Mouse (Mus musculus) forebrain, embryonic 12.5 days (tissue): ENCODE measurements around the gene Tmcc2. TPM values are rescaled to one million over a fixed set of nuclear protein-coding genes. Genes with fewer than 3 reads are reported as not detected.
"Not testable (repeated sequence)": the region's sequence is repeated elsewhere in the genome, so short reads cannot be mapped to it uniquely, and the experiment has no call there.

Source experiments
- ATAC-seq: fragments of 200-750 bp; cut with Nextera tagmentation; 2 replicates; pipeline ENCODE4 v1.8.0; 2017; ENCODE audit warnings: moderate TSS enrichment; ENCODE audit not compliant: low FRiP score
- H3K27ac ChIP-seq: fragments of 300-500 bp; sonication (generic); 2 replicates; pipeline ENCODE4 v1.5.1; 2016; ENCODE audit warnings: mild to moderate bottlenecking
- H3K27me3 ChIP-seq: fragments of 300-500 bp; sonication (generic); 2 replicates; pipeline ENCODE4 v1.6.1; 2016; ENCODE audit warnings: mild to moderate bottlenecking
- H3K36me3 ChIP-seq: fragments of 300-500 bp; sonication (generic); replicated peaks from 2 replicates; pipeline ENCODE4 v1.6.1; 2016; ENCODE audit warnings: mild to moderate bottlenecking
- H3K4me1 ChIP-seq: fragments of 300-500 bp; sonication (generic); 2 replicates; pipeline ENCODE4 v1.6.1; 2016
- H3K4me2 ChIP-seq: fragments of 300-500 bp; sonication (generic); 2 replicates; pipeline ENCODE4 v1.6.1; 2016; ENCODE audit warnings: mild to moderate bottlenecking, moderate library complexity
- H3K4me3 ChIP-seq: fragments of 300-500 bp; sonication (generic); replicated peaks from 2 replicates; pipeline ENCODE4 v1.5.1; 2016; ENCODE audit warnings: mild to moderate bottlenecking
- H3K9ac ChIP-seq: fragments of 300-500 bp; sonication (generic); 2 replicates; pipeline ENCODE4 v1.6.1; 2016; ENCODE audit warnings: mild to moderate bottlenecking
- H3K9me3 ChIP-seq: fragments of 300-500 bp; sonication (generic); 2 replicates; pipeline ENCODE4 v1.6.1; 2016
- WGBS: fragments of 180-500 bp; shearing (Covaris S2); methylation state at CpG from one replicate; pipeline ENCODE4 v1.1.7; 2016; 5-methylcytosine and 5-hydroxymethylcytosine counted together
- polyA plus RNA-seq: library from polyadenylated mRNA; unstranded; fragments of >200 nt; fragmentation: Nextera tagmentation; extraction: Ambion mirVana; gene quantifications from 2 replicates; pipeline ENCODE4 v1.2.1, GENCODE M21; 2016

Tmcc2 gene
- polyA plus RNA-seq, 1 experiment from 2014 or later = 26.9 TPM

DNA sequence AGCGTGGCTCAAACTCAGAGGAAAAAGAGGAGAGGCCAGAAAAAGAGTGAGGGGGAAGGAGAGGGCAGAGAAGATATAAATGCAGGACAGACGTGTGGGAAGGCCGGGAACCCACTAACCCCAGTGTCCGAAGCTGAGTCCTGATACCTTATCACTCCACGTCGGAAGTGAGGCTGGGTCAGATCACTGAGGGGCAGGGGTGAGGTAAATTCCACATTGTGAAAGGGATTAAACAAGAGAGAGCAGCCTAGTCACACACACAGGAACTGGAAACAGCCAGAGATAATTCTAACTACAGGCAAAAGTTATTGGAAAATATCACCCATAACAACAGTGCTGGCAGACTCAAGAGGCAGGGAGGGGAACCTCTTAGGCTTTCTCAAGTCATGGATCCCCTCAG is 29.1 kb downstream of the Tmcc2 start:
- Histone ChIP-seq H3K4me3 (no peak overlapping the region), H3K27ac (no peak overlapping the region), H3K36me3 (peaks cover 70% of the 10 kb centered on the region), H3K4me1 (peaks cover 17% of the 10 kb centered on the region), H3K9me3 (no peaks in the 10 kb centered on the region), H3K9ac (no peak overlapping the region), H3K4me2 (no peak overlapping the region), H3K27me3 (no peaks in the 10 kb centered on the region)
- 89% methylated on average over 5 of the region's 6 CpGs for WGBS
- ATAC-seq = no peak

DNA sequence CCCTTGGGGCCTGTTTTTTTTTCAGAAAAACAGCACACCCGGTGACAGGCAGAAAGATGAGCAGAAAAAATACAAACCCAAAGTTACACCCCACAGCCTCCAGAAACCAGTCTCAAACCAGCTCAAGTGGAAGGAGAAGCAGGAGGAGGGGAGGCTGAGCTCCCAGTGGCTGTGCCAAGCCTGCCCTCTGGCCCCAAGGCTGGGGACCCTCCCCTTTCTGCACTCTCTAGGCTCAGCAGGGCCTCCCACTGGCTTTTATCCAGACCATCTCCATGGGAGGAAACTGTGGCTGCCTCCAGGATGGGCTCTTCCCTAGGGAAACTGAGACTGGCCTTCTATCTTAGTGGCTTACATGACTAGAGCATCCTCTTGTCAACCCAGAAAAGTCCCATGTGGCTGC is 34.2 kb downstream of the Tmcc2 start:
- Histone ChIP-seq H3K36me3 (peaks cover 56% of the 10 kb centered on the region), H3K9me3 (no peaks in the 10 kb centered on the region), H3K4me3 (no peak overlapping the region), H3K4me1 (peaks cover 19% of the 10 kb centered on the region), H3K4me2 (no peak overlapping the region), H3K27ac (no peak overlapping the region), H3K9ac (no peak overlapping the region), H3K27me3 (no peaks in the 10 kb centered on the region)
- no peak for ATAC-seq
- 71% methylated on average over 1 of the region's 1 CpGs for WGBS

DNA sequence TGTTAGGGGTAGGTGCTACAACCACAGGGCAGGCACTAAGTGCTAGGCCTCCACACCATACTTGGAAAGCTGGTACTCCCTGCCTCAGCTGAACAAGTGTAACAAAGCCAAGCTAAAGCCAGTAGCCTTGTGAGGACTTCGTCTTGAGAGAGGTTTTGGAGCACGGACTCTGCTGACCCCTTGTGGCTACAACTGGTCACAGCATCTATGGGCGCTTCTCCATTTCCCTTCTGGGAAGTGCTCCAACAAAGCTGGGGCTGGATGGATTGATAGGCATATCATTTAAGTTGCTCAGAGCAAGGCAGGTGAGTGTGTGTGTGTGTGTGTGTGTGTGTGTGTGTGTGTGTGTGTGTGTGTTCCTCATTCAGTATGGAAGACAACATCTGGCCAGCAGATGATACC is 35.2 kb downstream of the Tmcc2 start:
- H3K27me3 ChIP-seq = no peaks in the 10 kb centered on the region
- H3K4me3 ChIP-seq = no peak overlapping the region
- no peak overlapping the region for H3K4me2 ChIP-seq
- H3K9me3 ChIP-seq = 0 out of 2 replicates have a peak, but pooled peaks cover 3% of the 10 kb centered on the region
- ATAC-seq = peak; percentile 73
- peaks cover 19% of the 10 kb centered on the region for H3K4me1 ChIP-seq
- H3K27ac ChIP-seq = peak overlapping the region; percentile 59; the same call in 1 of the 2 replicates
- peaks cover 48% of the 10 kb centered on the region for H3K36me3 ChIP-seq
- WGBS = 0% methylated on average over 3 of the region's 3 CpGs
- 0 out of 2 replicates have a peak overlapping the region, but pooled peaks have one; percentile 17 for H3K9ac ChIP-seq

DNA sequence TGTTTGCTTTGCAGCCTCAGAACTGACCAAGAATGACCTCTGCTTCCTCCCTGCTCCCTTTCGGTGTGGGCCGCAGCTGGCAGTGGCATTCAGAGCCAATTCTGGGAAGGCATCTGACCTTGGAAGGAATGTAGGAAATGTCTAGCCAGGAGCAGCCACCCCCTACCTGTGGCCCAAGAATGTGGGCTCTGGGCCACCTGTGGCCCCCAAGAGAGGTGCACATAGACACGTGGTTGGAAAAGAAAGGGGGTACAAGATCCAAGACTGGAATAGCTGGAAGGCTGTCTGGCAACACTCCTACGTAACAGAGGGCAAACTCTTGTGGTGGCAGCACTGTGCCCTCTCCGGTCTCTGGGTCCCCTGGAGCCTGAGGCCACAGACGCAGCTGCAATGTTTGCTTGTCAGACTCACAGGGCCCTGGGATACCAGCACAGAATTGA is 35.9 kb downstream of the Tmcc2 start:
- Histone ChIP-seq H3K9ac (peak overlapping the region; percentile 49), H3K4me3 (no peak overlapping the region), H3K27me3 (no peaks in the 10 kb centered on the region), H3K9me3 (0 out of 2 replicates have a peak, but pooled peaks cover 4% of the 10 kb centered on the region), H3K27ac (peak overlapping the region; percentile 59; the same call in 1 of the 2 replicates), H3K36me3 (peaks cover 41% of the 10 kb centered on the region), H3K4me1 (peaks cover 19% of the 10 kb centered on the region), H3K4me2 (no peak overlapping the region)
- ATAC-seq = peak; percentile 27; the same call in 1 of the 2 replicates
- WGBS = 47% methylated on average over 6 of the region's 6 CpGs

DNA sequence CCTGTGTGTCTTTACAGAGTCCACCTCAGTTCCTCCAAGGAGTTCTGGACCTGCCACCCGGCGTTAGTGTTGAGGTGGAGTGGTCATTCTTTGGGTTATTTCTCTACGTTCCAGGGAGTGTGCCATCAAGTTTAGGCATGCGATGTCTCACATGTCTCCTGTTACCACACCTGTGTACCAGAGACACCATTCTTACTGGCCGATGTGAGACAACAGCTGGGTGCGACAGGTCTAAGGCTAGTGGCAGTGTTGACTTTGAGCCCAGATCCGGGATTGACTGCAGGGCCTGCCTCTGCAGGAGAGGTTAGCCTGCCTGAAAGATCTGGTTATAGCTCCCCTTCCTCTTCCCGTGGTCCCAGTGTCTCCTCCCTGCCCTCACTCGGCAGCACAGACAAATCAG is 36.8 kb downstream of the Tmcc2 start:
- Histone ChIP-seq H3K9ac (no peak overlapping the region), H3K4me1 (peaks cover 19% of the 10 kb centered on the region), H3K4me2 (no peak overlapping the region), H3K36me3 (peaks cover 32% of the 10 kb centered on the region), H3K4me3 (no peak overlapping the region), H3K27me3 (no peaks in the 10 kb centered on the region), H3K9me3 (0 out of 2 replicates have a peak, but pooled peaks cover 4% of the 10 kb centered on the region), H3K27ac (no peak overlapping the region)
- 79% methylated on average over 9 of the region's 9 CpGs for WGBS
- ATAC-seq = no peak

DNA sequence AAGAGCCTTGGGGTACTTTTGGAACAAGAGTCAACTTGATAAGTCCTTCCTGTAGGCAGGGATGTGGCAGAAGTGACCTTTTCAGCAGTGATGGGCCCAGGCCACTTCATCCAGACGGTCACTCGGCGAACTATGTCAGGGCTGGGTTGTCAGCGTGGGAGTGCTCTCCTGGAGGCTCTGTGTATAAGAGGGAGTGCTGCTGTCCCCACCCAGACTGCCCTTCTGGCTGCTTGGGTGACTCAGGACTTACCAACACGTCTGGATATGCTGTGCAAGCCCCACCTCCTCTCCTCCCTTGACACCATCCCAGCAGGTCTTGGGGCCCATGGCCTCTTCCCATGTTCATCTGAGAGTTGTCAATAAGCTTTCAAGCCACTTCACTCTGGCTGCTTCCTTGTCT is 37.7 kb downstream of the Tmcc2 start:
- Histone ChIP-seq H3K4me1 (peaks cover 19% of the 10 kb centered on the region), H3K9ac (no peak overlapping the region), H3K27ac (no peak overlapping the region), H3K27me3 (no peaks in the 10 kb centered on the region), H3K4me3 (no peak overlapping the region), H3K9me3 (0 out of 2 replicates have a peak, but pooled peaks cover 4% of the 10 kb centered on the region), H3K4me2 (no peak overlapping the region), H3K36me3 (peaks cover 23% of the 10 kb centered on the region)
- WGBS = 78% methylated on average over 5 of the region's 5 CpGs
- no peak for ATAC-seq

DNA sequence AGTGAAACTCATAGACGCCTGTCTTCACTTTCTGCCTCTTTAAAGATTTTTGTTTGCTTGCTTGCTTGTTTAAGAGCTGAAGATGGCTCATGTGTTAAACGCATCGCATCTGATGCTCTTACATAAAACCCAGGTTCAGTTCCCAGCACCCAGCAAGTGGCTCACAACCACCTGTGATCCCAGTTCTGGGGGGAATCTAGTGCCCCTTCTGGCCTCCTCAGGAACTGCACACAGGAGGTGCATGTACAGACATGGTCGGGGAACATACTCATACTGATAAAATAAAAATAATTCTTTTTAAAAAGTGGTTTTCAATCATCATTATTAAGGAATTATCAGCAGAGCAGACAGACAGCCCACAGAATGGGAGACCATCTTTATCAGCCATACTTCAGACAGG is 40.0 kb downstream of the Tmcc2 start:
- Histone ChIP-seq H3K4me3 (no peak overlapping the region), H3K36me3 (no peaks in the 10 kb centered on the region), H3K4me2 (no peak overlapping the region), H3K4me1 (peaks cover 13% of the 10 kb centered on the region), H3K27ac (no peak overlapping the region), H3K9ac (no peak overlapping the region), H3K27me3 (no peaks in the 10 kb centered on the region), H3K9me3 (0 out of 2 replicates have a peak, but pooled peaks cover 4% of the 10 kb centered on the region)
- 92% methylated on average over 4 of the region's 4 CpGs for WGBS
- no peak for ATAC-seq

DNA sequence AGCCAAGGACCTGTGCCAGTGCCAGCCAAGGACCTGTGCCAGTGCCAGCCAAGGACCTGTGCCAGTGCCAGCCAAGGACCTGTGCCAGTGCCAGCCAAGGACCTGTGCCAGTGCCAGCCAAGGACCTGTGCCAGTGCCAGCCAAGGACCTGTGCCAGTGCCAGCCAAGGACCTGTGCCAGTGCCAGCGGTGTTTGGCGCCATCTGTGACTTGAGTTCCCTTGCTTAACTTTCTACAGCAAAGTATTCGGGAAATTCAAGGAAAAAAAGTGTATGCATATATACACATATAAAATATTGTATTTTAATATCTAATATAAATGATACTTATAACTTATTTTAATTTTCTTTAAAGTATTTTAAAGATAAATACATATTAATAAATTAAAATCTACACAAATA is 41.5 kb downstream of the Tmcc2 start:
- not testable (repeated sequence) for H3K9me3 ChIP-seq, ATAC-seq, H3K9ac ChIP-seq, H3K27ac ChIP-seq, H3K4me1 ChIP-seq, H3K27me3 ChIP-seq, H3K4me2 ChIP-seq, H3K36me3 ChIP-seq, H3K4me3 ChIP-seq
- WGBS = 93% methylated on average over 3 of the region's 3 CpGs

DNA sequence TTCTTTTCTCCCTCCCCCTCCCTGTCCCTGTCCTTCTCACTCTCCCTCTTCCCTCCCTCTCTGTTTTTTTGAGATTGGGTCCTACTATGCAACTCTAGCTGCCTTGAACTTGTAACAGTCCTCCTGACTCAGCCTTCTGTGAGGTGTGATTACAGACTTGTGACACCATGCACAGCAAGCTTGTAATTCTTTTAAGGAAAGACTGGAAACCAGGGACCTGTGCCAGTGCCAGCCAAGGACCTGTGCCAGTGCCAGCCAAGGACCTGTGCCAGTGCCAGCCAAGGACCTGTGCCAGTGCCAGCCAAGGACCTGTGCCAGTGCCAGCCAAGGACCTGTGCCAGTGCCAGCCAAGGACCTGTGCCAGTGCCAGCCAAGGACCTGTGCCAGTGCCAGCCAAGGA is 42.0 kb downstream of the Tmcc2 start:
- H3K36me3 ChIP-seq, H3K4me2 ChIP-seq, H3K4me1 ChIP-seq, H3K27me3 ChIP-seq, H3K9me3 ChIP-seq, ATAC-seq, H3K4me3 ChIP-seq, H3K9ac ChIP-seq, H3K27ac ChIP-seq: not testable (repeated sequence)

DNA sequence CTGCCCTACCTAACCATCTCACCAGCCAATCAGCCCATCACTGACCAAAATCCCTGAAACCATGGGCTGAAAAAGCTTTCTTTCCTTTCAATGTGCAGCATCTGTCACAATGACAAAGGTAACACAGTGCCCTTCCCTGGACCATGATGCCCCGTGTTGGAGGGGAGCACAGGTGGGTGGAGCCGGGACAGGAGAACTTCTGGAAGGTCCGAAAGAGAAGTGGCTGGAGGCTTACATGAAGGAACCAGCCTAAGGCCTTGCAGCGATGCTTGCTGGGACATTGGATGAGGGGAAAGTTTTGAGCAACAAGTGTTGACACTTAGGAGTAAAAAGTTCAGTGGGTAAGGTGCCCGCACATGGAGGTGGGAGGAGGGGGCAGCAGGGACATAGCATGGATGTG is 42.7 kb downstream of the Tmcc2 start:
- Histone ChIP-seq H3K4me1 (no peaks in the 10 kb centered on the region), H3K36me3 (no peaks in the 10 kb centered on the region), H3K9ac (no peak overlapping the region), H3K27me3 (no peaks in the 10 kb centered on the region), H3K27ac (no peak overlapping the region), H3K9me3 (0 out of 2 replicates have a peak, but pooled peaks cover 4% of the 10 kb centered on the region), H3K4me3 (no peak overlapping the region), H3K4me2 (no peak overlapping the region)
- ATAC-seq = no peak
- WGBS = 84% methylated on average over 5 of the region's 5 CpGs

DNA sequence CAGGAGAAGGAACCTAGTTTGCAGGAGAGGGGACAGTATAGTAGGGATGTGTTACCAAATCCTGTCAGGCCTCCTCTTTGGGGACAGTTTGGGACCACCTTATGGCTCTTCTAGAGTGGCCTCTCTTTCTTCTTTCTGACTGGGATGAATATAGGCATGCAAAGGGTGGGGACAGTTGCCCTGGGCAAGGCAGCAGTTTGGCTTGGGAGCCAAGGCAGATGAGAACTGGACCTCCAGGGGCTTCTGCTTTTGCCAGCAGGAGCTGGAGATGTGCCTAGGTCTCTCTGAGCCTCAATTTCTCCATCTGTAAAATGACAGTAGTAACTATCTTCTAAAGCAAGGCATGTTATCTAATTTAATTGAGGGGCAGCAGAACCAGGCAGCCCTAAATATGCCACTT is 44.1 kb downstream of the Tmcc2 start:
- no peak overlapping the region for H3K9ac ChIP-seq
- no peak overlapping the region for H3K4me2 ChIP-seq
- H3K4me1 ChIP-seq = no peaks in the 10 kb centered on the region
- H3K27me3 ChIP-seq = no peaks in the 10 kb centered on the region
- 0 out of 2 replicates have a peak, but pooled peaks cover 4% of the 10 kb centered on the region for H3K9me3 ChIP-seq
- ATAC-seq = no peak
- H3K4me3 ChIP-seq = no peak overlapping the region
- no peaks in the 10 kb centered on the region for H3K36me3 ChIP-seq
- H3K27ac ChIP-seq = no peak overlapping the region

DNA sequence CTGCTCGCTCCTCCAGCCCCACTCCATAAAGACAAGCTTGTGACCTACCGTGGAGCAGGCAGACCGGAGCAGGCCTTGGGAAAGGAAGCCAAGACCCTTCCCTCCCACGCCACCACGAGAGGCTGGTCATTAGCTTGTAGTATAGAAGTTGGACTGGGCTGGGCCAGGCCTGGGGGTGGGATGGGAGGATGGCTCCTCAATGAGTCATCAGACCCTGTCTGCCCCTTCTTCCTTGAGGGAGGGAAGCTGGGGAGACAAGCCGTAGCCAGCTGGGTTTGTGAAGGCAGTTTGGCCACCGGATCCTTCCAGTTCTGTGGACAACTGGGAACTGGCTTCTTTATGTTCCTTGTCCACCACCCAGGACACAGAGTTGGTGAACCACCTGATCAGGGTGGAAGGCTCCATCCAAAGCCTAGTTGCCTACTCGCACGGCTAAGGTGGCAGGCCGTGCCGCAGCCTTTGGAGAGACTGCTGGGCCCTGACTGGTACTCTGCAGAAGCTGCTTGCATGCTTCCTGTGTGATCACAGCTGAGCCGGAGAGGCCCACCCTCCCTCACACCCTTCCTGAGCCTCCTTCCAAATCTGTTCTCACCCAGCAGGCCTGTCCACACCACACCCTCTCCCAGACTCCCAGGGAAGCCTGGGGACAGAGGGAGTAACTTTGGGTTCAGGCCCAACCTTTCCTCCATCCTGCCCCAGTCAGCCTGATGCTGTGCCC is 44.8 kb downstream of the Tmcc2 start:
- Histone ChIP-seq H3K36me3 (no peaks in the 10 kb centered on the region), H3K27ac (peak overlapping the region; percentile 31; the same call in 1 of the 2 replicates), H3K4me1 (no peaks in the 10 kb centered on the region), H3K9ac (no peak overlapping the region), H3K9me3 (0 out of 2 replicates have a peak, but pooled peaks cover 4% of the 10 kb centered on the region), H3K4me2 (no peak overlapping the region), H3K27me3 (no peaks in the 10 kb centered on the region), H3K4me3 (no peak overlapping the region)
- WGBS = 90% methylated on average over 12 of the region's 12 CpGs
- 0 out of 2 replicates have a peak, but pooled peaks have one; percentile 20 for ATAC-seq

DNA sequence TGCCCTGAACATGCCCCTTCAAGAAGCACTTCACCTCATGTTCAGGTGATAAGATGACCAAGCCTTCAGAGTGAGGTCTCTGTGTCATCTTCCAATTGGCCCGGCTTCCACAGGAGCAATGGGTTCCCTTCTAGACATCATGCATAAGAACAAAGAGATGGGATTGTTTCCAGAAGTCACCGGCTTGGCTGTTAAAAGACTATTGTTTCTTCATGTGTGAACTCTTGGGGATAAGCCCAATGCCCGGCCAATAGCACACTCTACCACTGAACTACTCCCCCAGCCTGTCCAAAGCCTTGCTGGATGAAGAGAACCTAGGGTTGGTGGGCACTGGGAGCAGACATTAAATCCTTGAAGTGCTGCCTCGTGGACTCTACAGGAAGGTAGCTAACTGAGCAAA is 45.6 kb downstream of the Tmcc2 start:
- Histone ChIP-seq H3K4me1 (no peaks in the 10 kb centered on the region), H3K27me3 (no peaks in the 10 kb centered on the region), H3K36me3 (no peaks in the 10 kb centered on the region), H3K9ac (no peak overlapping the region), H3K4me2 (no peak overlapping the region), H3K4me3 (no peak overlapping the region), H3K9me3 (no peaks in the 10 kb centered on the region), H3K27ac (no peak overlapping the region)
- ATAC-seq = no peak
- WGBS = 78% methylated on average over 4 of the region's 4 CpGs
